Mouse (Mus musculus): ENCODE measurements around the gene Wdr17.
"Not testable (repeated sequence)": the region's sequence is repeated elsewhere in the genome, so short reads cannot be mapped to it uniquely, and the experiment has no call there.

Gene Wdr17

GRCm38 (mm10) chr8:54791858-54792698 lies 94.9 kb downstream of the Wdr17 start:
- no peak for DNase-seq (ENCODE audit: low read depth, low spot score)

DNA sequence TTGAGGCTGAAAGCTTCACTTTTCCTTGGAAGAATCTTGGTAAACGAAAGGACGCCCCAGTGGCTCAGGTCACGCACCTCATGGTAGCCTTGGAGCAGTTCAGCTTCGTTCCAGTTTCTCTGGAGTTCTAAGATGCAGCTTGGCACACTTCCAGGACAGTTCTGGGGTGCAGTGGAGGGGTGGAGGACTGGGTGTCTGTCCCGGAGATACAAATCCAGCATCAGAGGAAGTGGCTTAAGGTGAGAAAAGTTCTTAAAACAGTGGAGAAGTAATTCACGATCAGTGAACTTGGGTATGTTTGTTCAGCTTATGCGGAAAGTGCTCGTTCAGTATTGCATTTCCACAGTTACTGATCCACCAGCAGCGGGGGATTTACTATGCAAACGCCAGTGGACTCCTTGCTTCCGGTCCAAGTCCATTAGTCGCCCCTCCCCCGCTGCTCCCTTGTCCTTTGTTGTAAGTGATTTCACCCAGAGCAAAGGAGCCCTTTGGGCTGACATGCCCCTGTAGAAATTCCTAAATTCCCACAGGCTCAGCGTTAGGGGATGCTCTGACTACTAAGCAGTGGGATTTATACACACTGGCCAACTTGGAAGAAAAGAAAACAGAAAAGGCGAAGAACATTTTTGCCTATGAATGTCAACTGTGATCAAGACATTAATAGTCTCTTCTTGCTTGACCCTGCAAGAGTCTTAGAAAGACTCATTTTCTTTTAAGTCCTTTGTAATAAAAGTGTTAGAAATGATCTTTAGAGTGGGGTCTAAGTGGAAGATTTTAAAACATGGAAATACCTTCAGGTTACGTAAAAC lies 106.6 kb downstream of the Wdr17 start:
- DNase-seq (ENCODE audit: low read depth, low spot score): no peak

DNA sequence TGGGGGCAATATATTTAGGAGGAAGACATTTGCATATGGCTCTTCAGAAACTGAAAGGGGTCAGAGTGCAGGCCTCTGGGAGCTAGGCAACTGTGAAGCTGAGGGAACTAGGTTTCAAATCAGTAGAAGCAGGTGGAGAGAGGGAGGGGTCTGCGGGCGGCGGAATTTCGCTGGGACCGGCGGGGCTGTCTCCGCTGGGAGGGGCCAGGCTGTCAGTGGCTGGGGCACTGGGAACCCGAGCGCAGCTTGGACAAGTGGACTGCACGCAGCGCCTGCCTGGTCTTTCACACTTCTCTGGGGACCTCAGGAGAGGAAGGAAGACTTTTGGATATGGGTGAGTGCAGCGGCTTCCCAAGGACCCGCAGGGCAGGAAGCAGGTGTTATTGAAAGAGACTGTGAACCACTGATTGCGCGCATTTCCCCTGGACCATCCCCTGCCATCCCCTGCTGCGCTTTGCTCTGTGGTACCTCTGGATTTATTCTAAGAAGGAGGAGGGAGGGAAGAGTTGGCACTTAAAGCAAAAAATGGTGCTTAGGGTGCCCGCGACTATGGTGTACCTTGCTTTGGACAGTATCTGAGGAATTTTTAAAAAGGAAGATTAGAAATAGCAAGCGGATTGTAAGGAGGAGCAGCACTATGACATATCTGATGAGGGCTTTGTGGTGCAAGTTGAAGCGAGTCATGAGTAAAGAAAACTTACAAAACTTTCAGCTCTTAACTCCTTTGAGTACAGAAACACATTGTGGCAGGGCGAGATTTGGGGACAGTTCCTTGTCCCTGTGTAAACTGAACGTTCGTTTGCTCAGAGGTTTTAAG lies 107.5 kb downstream of the Wdr17 start:
- DNase-seq (ENCODE audit: low read depth, low spot score): no peak

GRCm38 (mm10) chr8:54777012-54777411 lies 110.0 kb downstream of the Wdr17 start:
- no peak for DNase-seq (ENCODE audit: low read depth, low spot score)

- DNase-seq (ENCODE audit: low read depth, low spot score): no peak
Measured at GRCm38 (mm10) chr8:54776241-54776640, 110.7 kb downstream of the Wdr17 start.

DNA sequence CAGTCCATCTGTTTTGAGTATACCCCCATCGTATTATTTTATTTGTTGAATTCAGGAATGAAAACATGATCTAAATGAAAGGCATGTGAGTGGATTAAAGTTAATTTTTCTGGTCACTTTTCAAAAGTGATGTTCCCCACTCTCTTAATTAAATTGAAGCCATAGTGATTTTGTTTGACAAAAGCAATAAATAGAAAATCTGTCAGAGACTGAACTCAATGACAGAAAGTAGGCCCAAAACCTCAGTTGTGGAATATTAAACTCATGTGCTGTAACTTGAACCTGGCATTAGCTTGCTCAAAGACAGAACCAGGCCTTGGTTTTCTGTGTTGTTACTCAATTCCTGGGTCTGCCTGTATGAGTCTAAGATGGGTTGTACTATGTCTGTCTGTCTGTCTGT lies 129.3 kb downstream of the Wdr17 start:
- DNase-seq (ENCODE audit: low read depth, low spot score): no peak

DNA sequence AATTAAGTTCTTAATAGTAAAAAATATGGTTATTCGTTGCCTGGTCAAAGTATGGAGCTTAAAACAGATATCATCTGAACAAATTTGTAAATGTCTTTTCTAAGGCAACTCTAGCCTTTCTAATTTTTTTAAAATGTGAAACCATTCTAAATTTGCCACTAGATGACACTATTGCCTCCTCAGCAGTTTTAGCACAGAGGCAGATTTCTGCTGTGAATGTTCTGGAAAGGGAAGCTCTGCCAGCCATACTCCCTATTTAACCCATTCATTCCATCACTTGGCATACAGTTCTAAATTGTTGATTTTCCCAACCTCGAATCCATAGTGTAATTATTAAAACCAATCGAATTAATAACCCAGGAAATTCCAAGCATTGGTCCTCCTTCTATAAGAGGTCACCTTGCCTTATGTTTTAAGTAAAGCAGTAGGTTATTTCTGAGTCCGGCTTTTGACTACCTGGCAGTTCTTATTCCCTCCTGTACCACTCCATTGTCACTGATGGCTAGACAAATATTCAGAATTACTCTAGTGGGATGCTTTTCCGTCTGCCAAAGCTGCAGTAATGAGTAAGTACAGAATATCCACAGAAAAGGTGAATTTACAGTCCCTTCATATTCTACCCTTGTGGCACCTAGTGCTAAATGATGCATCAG lies 150.2 kb downstream of the Wdr17 start:
- DNase-seq (ENCODE audit: low read depth, low spot score): no peak

- no peak for DNase-seq (ENCODE audit: low read depth, low spot score)
Measured at GRCm38 (mm10) chr8:54724668-54725035, 162.3 kb downstream of the Wdr17 start.

DNA sequence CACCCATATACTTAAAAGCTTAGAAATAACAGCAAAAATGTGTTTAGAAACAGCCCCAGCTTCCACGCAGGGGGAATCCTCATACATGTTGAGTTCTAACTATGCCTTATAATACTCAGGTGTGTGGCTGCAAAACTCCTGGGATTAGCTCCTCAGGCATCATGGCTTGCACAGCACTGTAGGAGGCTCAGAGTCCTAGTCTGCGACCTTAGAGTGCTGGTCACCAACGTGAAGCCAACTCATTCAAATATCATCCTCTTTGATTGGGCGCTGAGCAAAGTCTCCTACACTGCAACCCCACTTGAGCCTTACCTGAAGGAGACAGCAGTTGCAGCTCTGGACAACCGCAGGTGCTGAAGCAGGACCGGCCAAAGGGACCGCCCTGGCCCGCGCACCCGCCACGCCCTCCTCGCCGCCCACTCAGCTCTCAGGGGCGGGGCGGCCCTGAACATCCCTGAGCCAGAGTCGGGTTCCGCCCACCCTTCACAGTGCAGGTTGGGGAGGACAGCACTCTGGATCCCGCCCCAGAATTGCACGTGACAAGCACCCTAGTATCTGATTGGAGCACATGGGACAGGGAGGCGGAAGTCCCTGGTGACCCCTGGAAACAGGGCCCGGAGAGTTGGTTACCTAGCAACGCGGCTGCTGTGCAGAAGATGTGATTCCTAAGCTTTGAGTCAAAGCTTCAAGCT lies 162.9 kb downstream of the Wdr17 start:
- DNase-seq (ENCODE audit: low read depth, low spot score): peak; percentile 37

DNA sequence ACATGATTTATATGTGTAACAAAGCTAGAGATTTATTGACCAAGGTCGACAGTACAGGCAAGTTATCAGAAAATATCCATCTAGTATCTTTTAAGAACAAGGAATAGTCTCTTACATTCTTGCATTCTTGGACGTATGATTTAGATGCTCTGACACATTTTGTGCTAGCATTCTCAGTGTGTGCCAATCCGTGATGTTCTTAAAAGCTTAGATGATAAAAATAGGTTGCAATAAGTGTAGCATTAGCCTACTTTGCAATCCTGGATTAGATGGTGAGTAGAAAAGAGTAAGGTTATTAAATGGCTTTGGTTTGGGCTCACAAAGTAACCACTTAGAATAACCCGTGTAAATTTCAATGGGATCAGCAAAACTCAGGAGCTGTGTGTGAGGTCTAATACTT lies 168.5 kb downstream of the Wdr17 start:
- DNase-seq (ENCODE audit: low read depth, low spot score): no peak

GRCm38 (mm10) chr8:54705743-54706142 lies 181.2 kb downstream of the Wdr17 start:
- DNase-seq (ENCODE audit: low read depth, low spot score): no peak

- DNase-seq (ENCODE audit: low read depth, low spot score): no peak
Measured at GRCm38 (mm10) chr8:54671806-54672205, 215.2 kb downstream of the Wdr17 start.

- no peak for DNase-seq (ENCODE audit: low read depth, low spot score)
Measured at GRCm38 (mm10) chr8:54667756-54668155, 219.2 kb downstream of the Wdr17 start.

- peak; percentile 41 for DNase-seq (ENCODE audit: low read depth, low spot score)
Measured at GRCm38 (mm10) chr8:54660675-54661074, 226.3 kb downstream of the Wdr17 start.

- DNase-seq (ENCODE audit: low read depth, low spot score): no peak
Measured at GRCm38 (mm10) chr8:54659703-54660102, 227.3 kb downstream of the Wdr17 start.

GRCm38 (mm10) chr8:54638634-54639033 lies 248.3 kb downstream of the Wdr17 start:
- DNase-seq (ENCODE audit: low read depth, low spot score): no peak

GRCm38 (mm10) chr8:54616710-54617109 lies 270.3 kb downstream of the Wdr17 start:
- DNase-seq (ENCODE audit: low read depth, low spot score): not testable (repeated sequence)

- DNase-seq (ENCODE audit: low read depth, low spot score): peak; percentile 55
Measured at GRCm38 (mm10) chr8:54610238-54610637, 276.7 kb downstream of the Wdr17 start.

GRCm38 (mm10) chr8:54609336-54609735 lies 277.6 kb downstream of the Wdr17 start:
- DNase-seq (ENCODE audit: low read depth, low spot score): peak; percentile 80

DNA sequence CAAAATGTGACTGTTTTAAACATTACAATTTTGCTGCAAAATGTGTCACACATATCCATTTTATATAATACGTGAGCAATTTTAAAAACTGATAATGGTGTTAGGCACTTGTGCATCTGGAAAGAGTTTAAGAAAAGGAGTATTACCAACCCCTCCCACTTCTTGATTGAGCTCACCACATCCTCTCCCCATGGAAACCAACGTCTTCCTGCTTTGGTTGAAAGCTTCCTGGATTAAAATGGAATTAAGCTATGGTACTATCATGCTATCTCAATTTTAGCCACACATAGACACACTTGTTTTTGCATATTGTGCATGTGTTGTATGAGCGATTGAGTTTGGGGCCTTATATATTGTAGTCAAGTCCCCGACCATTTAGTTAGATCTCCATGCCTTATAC lies 283.5 kb downstream of the Wdr17 start:
- no peak for DNase-seq (ENCODE audit: low read depth, low spot score)

Data from skeletal muscle tissue, adult 2 months (tissue).